Mouse (Mus musculus) bone marrow macrophage, adult 2 months (primary cell): Measurements from ENCODE around the gene Ash1l. TPM values are rescaled to one million over a fixed set of nuclear protein-coding genes. Genes with fewer than 3 reads are reported as not detected.
"Not testable (repeated sequence)": the region's sequence is repeated elsewhere in the genome, so short reads cannot be mapped to it uniquely, and the experiment has no call there.

Source experiments
- H3K27ac ChIP-seq: 2 replicates; pipeline ENCODE4 v1.5.1; 2012; ENCODE audit warnings: low read depth, low read length; ENCODE audit not compliant: insufficient read depth
- H3K4me1 ChIP-seq: 2 replicates; pipeline ENCODE4 v1.6.1; 2012; ENCODE audit warnings: low read length; ENCODE audit not compliant: control insufficient read depth, insufficient read depth
- H3K4me3 ChIP-seq: 2 replicates; pipeline ENCODE4 v1.5.1; 2012; ENCODE audit warnings: mild to moderate bottlenecking, low read length, moderate library complexity; ENCODE audit not compliant: insufficient read depth
- CTCF ChIP-seq: IDR thresholded peaks from 2 replicates; pipeline ENCODE4 v1.5.1; 2012; ENCODE audit warnings: low read depth, mild to moderate bottlenecking, low read length, moderate library complexity
- POLR2A ChIP-seq: IDR thresholded peaks from 2 replicates; pipeline ENCODE4 v1.6.1; 2012; ENCODE audit warnings: mild to moderate bottlenecking, low read depth, low read length, borderline replicate concordance
- polyA plus RNA-seq: library from polyadenylated mRNA; stranded (reverse); fragments of >200 nt; gene quantifications from 2 replicates; pipeline ENCODE4 v1.2.4, GENCODE M21; 2012; ENCODE audit not compliant: missing spikeins, insufficient read depth, insufficient read length

Ash1l gene
- polyA plus RNA-seq, 1 experiment = 23.1 TPM

DNA sequence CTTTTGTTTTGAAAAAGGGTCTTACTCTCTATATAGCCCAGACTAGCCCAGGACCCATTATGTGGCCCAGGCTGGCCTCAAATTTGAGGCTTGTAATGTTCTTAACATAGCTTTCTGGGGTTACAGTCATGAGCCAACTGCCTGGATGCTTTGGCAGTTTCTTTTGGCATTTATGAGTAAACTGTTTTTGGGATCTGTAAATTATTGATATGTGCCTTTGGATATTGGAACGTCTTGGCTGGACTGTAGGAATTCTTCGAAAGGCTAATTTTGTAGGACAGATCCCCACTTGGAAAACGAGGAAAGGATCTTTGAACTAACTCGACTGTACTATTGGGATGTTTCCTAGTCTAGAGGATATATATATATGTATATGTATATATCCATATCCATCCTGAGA lies 2.8 kb downstream of the Ash1l start:
- TF ChIP-seq CTCF = no peak
- no peak for TF ChIP-seq POLR2A
- H3K4me3 ChIP-seq = no peak overlapping the region
- peaks cover 16% of the 10 kb centered on the region for H3K4me1 ChIP-seq
- H3K27ac ChIP-seq = no peak overlapping the region

DNA sequence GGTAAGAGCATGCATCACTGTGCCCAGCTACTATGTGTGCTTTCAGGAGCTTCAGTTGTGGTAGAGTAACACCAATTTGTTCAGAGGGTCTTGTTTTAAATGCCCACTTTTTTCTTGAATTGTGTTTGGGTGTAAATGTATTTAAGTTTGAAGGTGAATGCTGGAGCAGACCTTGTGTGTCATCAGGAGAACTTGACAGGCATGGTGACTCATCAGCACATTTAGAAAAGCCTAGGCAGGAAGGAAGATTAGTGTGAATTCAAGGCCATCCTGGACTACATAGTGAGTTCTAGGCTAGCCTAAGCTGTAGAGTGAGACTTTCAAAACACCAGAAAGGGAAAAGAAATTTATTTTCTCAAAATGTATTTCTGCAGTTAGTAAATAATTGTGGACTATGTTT lies 3.3 kb downstream of the Ash1l start:
- TF ChIP-seq POLR2A = no peak
- TF ChIP-seq CTCF = no peak
- Histone ChIP-seq H3K27ac (no peak overlapping the region), H3K4me3 (no peak overlapping the region), H3K4me1 (peaks cover 17% of the 10 kb centered on the region)

DNA sequence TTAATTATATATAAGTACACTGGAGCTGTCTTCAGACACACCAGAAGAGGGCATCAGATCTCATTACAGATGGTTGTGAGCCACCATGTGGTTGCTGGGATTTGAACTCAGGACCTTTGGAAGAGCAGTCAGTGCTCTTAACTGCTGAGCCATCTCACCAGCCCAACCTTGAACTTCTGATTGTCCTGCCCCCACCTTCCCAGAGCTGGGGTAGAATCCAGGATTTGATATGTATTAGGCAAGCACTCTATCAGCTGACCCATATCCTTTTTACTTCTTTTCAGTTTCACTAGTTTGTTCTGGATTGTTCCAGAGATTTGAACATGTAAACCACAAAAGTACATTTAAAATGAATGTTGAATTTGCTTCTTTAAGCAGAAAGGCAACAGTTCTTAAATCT lies 12.8 kb downstream of the Ash1l start:
- H3K4me1 ChIP-seq, H3K27ac ChIP-seq, H3K4me3 ChIP-seq: not testable (repeated sequence)

DNA sequence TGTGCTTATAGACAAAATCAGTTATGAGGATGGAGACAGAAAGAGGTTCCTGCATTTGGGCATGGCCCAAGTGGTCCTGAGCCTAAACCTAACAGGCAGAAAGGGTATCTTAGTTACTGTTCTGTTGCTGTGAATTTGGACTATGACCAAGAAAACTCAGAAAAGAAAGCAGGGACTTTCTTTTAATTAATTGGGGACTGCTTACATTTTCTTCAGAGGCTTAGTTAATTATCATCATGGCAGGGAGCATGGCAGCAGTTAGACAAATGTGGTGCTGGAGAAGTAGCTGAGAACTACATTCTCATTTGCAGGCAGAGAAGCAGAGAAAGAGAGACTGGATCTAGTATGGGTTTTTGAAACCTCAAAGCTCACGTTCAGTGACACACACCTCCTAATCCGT lies 24.6 kb downstream of the Ash1l start:
- H3K27ac ChIP-seq = no peak overlapping the region
- no peak overlapping the region for H3K4me3 ChIP-seq
- no peak for TF ChIP-seq POLR2A
- no peak for TF ChIP-seq CTCF
- no peaks in the 10 kb centered on the region for H3K4me1 ChIP-seq

DNA sequence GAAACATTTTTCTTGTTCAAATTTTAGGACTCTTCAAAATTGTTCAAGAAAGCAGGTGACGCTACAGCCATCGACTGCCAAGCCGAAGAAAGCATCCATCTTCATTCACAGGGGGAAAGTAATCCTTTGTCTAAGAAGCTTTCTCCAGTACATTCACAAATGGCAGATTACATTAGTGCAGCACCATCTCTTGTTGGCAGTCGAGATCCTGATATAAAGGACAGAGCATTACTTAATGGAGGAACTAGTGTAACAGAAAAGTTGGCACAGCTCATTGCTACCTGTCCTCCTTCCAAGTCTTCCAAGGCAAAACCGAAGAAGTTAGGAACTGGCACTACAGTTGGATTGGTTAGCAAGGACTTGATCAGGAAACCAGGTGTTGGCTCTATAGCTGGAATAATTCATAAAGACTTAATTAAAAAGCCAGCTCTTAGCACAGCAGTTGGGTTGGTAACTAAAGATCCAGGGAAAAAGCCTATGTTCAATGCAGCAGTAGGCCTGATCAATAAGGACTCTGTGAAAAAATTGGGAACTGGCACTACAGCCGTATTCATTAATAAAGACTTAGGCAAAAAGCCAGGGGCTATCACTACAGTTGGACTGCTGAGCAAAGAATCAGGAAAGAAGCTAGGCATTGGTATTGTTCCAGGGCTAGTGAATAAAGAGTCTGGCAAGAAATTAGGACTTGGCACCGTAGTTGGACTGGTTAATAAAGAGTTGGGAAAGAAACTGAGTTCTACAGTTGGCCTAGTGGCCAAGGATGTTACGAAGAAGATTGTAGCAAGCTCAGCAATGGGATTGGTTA lies 31.0 kb downstream of the Ash1l start:
- no peak overlapping the region for H3K4me3 ChIP-seq
- no peak overlapping the region for H3K27ac ChIP-seq
- TF ChIP-seq CTCF (no peak), POLR2A (no peak)
- H3K4me1 ChIP-seq = no peaks in the 10 kb centered on the region

DNA sequence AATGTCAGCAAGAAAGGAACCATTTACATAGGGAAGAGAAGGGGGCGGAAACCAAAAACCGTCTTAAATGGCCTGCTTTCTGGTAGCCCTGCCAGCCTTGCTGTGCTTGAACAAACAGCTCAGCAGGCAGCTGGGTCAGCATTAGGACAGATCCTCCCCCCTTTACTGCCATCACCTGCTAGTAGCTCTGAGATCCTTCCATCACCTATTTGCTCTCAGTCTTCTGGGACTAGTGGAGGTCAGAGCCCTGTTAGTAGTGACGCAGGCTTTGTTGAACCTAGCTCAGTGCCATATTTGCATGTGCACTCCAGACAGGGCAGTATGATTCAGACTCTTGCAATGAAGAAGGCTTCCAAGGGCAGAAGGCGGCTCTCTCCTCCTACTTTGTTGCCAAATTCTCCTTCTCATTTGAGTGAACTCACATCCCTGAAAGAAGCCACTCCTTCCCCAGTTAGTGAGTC lies 33.5 kb downstream of the Ash1l start:
- Histone ChIP-seq H3K27ac (no peak overlapping the region), H3K4me3 (no peak overlapping the region), H3K4me1 (no peaks in the 10 kb centered on the region)
- TF ChIP-seq POLR2A = no peak
- no peak for TF ChIP-seq CTCF

DNA sequence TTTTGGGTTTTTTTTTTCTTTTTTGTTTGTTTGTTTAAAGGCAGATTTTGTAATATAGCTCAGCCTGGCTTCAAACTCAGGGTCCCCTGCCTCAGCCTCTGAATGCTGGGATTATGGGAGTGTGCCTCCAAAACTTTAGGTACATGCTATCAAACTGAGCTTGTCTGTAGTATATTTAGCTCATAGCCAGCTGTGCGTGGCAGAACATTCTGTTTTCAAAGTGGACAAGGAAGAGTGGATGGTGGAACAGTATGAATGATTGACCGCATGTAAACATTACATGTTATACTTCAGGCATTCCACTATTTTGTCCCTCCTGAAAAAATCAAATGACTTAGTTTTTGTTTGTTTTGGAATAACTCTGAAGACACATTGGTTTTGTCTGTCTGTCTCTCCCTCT lies 42.4 kb downstream of the Ash1l start:
- no peaks in the 10 kb centered on the region for H3K4me1 ChIP-seq
- no peak overlapping the region for H3K27ac ChIP-seq
- TF ChIP-seq CTCF = no peak
- no peak for TF ChIP-seq POLR2A
- H3K4me3 ChIP-seq = no peak overlapping the region

DNA sequence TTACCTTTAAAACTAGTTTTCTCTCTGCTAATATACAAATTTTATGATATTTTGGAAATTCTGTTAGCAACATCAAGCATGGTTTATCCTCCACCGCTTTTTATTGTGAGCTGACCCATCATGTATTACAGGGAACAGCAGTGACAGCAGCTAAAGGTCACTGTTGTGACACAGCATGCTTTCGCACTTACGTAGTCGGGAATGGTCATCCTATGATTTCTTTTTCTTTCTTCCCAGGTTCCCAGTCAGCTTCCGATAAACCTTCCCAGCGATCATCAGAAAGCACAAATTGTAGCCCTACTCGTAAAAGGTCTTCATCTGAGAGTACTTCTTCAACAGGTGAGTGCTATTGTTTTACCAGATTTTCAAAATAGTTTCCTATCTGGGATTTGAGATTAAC lies 51.1 kb downstream of the Ash1l start:
- Histone ChIP-seq H3K4me1 (no peaks in the 10 kb centered on the region), H3K4me3 (no peak overlapping the region), H3K27ac (no peak overlapping the region)
- TF ChIP-seq POLR2A (no peak), CTCF (no peak)

DNA sequence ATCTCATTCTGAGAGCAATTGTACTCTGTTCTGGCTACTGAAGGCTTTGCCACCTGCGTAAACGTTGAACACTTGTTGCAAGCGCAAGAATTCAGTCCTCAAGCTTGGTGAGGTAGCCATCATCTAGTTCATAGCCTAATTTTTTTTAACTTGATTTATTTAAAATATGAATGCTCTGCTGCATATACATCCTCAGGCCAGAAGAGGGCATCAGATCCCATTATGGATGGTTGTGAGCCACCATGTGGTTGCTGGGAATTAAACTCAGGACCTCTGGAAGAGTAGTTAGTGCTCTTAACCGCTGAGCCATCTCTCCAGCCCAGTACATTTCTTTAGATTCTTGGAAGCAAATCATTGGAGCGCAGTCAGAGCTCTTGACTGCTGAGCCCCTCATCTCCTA lies 80.5 kb downstream of the Ash1l start:
- not testable (repeated sequence) for H3K27ac ChIP-seq, H3K4me3 ChIP-seq, H3K4me1 ChIP-seq

DNA sequence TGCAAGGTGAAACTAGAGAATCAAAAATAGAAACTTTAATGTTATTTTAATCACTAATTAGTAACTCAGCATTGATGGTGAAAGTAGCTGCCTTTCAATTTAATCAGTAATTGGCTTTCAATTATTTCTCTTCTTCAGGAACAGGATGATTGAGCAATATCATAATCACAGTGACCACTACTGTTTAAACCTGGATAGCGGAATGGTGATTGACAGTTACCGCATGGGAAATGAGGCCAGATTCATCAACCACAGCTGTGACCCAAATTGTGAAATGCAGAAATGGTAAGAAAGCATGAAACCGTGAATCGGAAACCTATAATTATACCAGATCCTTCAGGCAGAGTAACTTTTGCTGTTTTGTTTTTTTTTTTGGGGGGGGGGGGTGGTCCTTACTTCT lies 92.9 kb downstream of the Ash1l start:
- Histone ChIP-seq H3K27ac (no peak overlapping the region), H3K4me1 (no peaks in the 10 kb centered on the region), H3K4me3 (no peak overlapping the region)
- TF ChIP-seq POLR2A (no peak), CTCF (no peak)

DNA sequence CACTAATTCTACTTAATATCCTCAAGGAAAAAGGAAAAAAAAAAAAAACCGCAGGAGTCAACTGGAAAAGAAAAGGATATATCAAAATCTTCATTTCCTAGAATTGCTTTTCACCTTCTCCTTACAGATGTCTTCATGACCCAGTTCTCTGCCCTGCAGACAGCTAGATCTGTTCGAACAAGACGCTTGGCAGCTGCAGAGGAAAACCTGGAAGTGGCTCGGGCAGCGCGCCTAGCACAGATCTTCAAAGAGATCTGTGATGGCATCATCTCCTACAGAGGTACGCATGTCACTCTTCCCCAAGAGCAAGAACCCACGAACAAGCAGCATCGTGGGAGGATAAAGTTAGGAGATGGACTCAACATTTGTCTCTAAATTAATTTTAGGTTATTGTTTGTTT lies 107.9 kb downstream of the Ash1l start:
- TF ChIP-seq CTCF = no peak
- TF ChIP-seq POLR2A = no peak
- no peak overlapping the region for H3K4me3 ChIP-seq
- H3K27ac ChIP-seq = no peak overlapping the region
- H3K4me1 ChIP-seq = no peaks in the 10 kb centered on the region
